Mouse (Mus musculus) E14TG2a.4 (cell line): ENCODE measurements at regions not wholly inside any gene's neighbourhood (a gene's known extent, or its start where the extent isn't known, plus 50 kb on each side); places are given as distances from the start of the nearest gene placed in this dataset.

Source experiments
- H3K27me3 ChIP-seq: 2 replicates; pipeline ENCODE4 v1.6.1; 2014; ENCODE audit warnings: low read length, control low read depth; ENCODE audit not compliant: insufficient read depth
- H3K36me3 ChIP-seq: 2 replicates; pipeline ENCODE4 v1.6.1; 2014; ENCODE audit warnings: low read length, control low read depth; ENCODE audit not compliant: insufficient read depth
- H3K4me1 ChIP-seq: replicated peaks from 2 replicates; pipeline ENCODE4 v1.6.1; 2014; ENCODE audit warnings: low read depth, low read length, control low read depth
- H3K4me3 ChIP-seq: replicated peaks from 2 replicates; pipeline ENCODE4 v1.5.1; 2014; ENCODE audit warnings: mild to moderate bottlenecking, low read length
- H3K9me3 ChIP-seq: 2 replicates; pipeline ENCODE4 v1.6.1; 2014; ENCODE audit warnings: low read length, control low read depth
- CTCF ChIP-seq: conservative IDR thresholded peaks from 2 replicates; pipeline ENCODE4 v1.5.1; 2014; ENCODE audit warnings: low read length
- NANOG ChIP-seq: IDR thresholded peaks from 2 replicates; pipeline ENCODE4 v1.6.1; 2014; ENCODE audit warnings: borderline replicate concordance, low read length, mixed read lengths
- POU5F1 ChIP-seq: IDR thresholded peaks from 2 replicates; pipeline ENCODE4 v1.6.1; 2014; ENCODE audit warnings: low read length, borderline replicate concordance

DNA sequence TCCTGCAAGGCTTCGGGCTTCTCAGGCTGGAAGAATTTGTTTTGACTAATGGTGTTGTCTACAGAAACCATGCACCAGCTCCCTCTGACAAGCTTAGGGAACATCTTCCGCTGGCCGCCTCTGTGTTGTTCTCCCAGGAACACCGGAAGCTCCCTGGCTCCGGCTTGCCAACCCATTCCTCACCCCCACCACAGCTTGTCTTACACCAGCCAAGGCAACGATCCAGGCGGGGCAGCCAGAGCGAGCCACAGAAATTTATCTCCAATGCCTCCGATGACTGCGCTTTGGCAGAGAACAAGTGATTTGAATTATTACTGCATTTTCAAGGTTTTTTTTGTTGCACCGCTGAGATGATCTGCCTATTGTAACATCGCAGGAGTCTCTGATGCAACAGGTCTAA is 151.0 kb downstream of the Cdh26 start:
- H3K4me3 ChIP-seq, result no peak overlapping the region
- H3K4me1 ChIP-seq, result peaks cover 16% of the 10 kb centered on the region; the same call in 1 of the 2 replicates
- peaks cover 15% of the 10 kb centered on the region; the same call in 1 of the 2 replicates for H3K27me3 ChIP-seq
- H3K36me3 ChIP-seq, result no peaks in the 10 kb centered on the region
- peaks cover 17% of the 10 kb centered on the region for H3K9me3 ChIP-seq
- TF ChIP-seq NANOG (no peak), CTCF (no peak), POU5F1 (no peak)

GRCm38 (mm10) chr2:178584970-178585566 is 154.7 kb downstream of the Cdh26 start:
- no peak for TF ChIP-seq CTCF
- TF ChIP-seq POU5F1, result no peak
- TF ChIP-seq NANOG, result no peak
- H3K36me3 ChIP-seq, result no peaks in the 10 kb centered on the region
- H3K27me3 ChIP-seq, result peaks cover 10% of the 10 kb centered on the region; the same call in 1 of the 2 replicates
- H3K4me3 ChIP-seq, result no peak overlapping the region
- peaks cover 3% of the 10 kb centered on the region; the same call in 1 of the 2 replicates for H3K9me3 ChIP-seq
- H3K4me1 ChIP-seq, result peaks cover 16% of the 10 kb centered on the region; the same call in 1 of the 2 replicates

- no peaks in the 10 kb centered on the region for H3K36me3 ChIP-seq
- H3K4me3 ChIP-seq, result no peak overlapping the region
- H3K9me3 ChIP-seq, result peaks cover 3% of the 10 kb centered on the region; the same call in 1 of the 2 replicates
- TF ChIP-seq NANOG (no peak), CTCF (no peak)
- peaks cover 3% of the 10 kb centered on the region; the same call in 1 of the 2 replicates for H3K27me3 ChIP-seq
- peaks cover 2% of the 10 kb centered on the region; the same call in 1 of the 2 replicates for H3K4me1 ChIP-seq
Observed at GRCm38 (mm10) chr2:178587134-178587636, 156.9 kb downstream of the Cdh26 start.

DNA sequence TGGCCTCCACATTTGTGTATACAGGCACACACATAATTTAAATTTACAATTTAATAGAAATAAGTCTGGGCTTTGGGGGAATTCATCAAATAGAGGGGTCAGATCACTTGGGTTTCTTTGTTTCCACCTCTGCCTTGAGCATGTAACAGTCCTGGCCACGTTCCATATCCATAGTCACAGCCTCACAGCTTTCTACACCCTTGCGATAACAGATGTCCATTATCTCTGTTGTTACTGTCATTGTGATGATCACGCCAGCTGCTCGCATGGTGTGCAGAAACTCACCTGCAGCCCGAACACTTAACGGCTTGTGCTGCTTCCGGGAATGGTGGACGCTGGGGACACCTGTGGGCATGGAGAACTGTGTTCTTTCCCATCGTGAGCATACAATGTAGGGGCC is 163.4 kb downstream of the Cdh26 start:
- H3K9me3 ChIP-seq, result peaks cover 6% of the 10 kb centered on the region
- peak overlapping the region; percentile 50 for H3K4me3 ChIP-seq
- H3K36me3 ChIP-seq, result no peaks in the 10 kb centered on the region
- TF ChIP-seq CTCF, result no peak
- TF ChIP-seq NANOG, result no peak
- peaks cover 47% of the 10 kb centered on the region for H3K4me1 ChIP-seq
- H3K27me3 ChIP-seq, result 0 out of 2 replicates have a peak, but pooled peaks cover 2% of the 10 kb centered on the region

DNA sequence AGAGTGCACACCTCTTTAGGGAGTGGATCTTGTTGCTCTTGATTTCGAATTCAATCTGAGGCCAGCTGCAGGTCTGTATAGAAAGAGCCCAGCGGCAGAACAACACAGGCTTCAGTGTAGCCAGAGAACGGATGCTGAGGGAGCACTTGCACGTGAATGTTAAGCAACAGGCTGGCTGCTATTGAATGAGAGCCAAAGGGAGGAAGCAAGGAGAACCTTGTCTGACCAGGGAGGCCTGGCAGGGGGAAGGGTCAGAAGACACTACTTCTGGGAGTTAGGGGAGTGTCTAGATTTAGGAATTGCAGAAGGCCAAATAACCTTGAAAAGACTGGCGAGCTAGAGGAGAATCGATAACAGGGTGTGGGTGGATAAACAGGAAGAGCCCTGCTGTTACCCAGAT is 163.8 kb downstream of the Cdh26 start:
- TF ChIP-seq NANOG (peak; percentile 32; the same call in 1 of the 2 replicates), POU5F1 (no peak)
- Histone ChIP-seq H3K9me3 (peaks cover 10% of the 10 kb centered on the region), H3K27me3 (0 out of 2 replicates have a peak, but pooled peaks cover 2% of the 10 kb centered on the region), H3K4me1 (peaks cover 50% of the 10 kb centered on the region), H3K4me3 (peak overlapping the region; percentile 50), H3K36me3 (no peaks in the 10 kb centered on the region)

DNA sequence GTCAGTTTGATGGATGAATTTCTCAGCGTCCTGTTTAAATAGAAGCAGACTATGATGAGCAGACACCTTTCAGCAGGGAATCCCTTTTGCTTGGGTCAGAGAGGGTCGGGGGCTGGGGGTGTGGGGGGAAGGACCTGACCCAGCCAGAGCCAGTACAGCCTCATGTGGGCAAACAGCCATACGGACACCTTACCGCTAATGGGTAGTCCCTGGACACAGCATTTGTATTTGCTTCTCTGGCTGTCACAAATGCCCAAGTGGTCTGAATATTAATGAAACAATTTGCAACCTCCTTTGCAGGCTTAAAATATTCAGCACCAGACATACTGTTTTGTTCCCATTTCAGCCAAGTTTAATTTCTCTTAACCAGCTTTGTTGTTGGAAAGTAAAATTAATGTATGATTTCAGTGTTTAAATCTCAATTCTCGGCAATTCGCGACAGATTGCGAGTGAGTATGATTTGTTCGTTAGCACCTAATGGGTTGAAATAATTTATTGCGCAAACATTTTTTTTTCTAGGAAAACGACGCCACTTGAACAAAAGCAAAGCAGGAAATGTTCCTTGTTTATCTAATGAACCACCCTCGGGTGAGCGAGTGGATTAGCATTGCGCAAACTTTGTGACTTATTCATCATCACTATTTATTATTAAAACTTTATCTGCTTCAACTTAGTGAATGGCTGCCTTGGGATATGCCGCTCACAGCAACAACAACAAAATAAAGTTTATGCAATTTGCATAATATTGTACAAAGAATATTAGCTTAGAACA is 166.2 kb downstream of the Cdh26 start:
- peaks cover 28% of the 10 kb centered on the region for H3K9me3 ChIP-seq
- 0 out of 2 replicates have a peak, but pooled peaks cover 2% of the 10 kb centered on the region for H3K27me3 ChIP-seq
- no peaks in the 10 kb centered on the region for H3K36me3 ChIP-seq
- no peak overlapping the region for H3K4me3 ChIP-seq
- peaks cover 50% of the 10 kb centered on the region for H3K4me1 ChIP-seq
- TF ChIP-seq NANOG (no peak), POU5F1 (no peak), CTCF (no peak)

GRCm38 (mm10) chr2:178597084-178597470 is 166.7 kb downstream of the Cdh26 start:
- Histone ChIP-seq H3K4me1 (peaks cover 50% of the 10 kb centered on the region), H3K36me3 (no peaks in the 10 kb centered on the region), H3K4me3 (no peak overlapping the region), H3K9me3 (peaks cover 31% of the 10 kb centered on the region), H3K27me3 (0 out of 2 replicates have a peak, but pooled peaks cover 2% of the 10 kb centered on the region)
- TF ChIP-seq CTCF (no peak), POU5F1 (no peak), NANOG (no peak)

GRCm38 (mm10) chr2:178598371-178598770 is 168.0 kb downstream of the Cdh26 start:
- peaks cover 37% of the 10 kb centered on the region for H3K9me3 ChIP-seq
- no peak overlapping the region for H3K4me3 ChIP-seq
- H3K27me3 ChIP-seq, result 0 out of 2 replicates have a peak, but pooled peaks cover 2% of the 10 kb centered on the region
- H3K36me3 ChIP-seq, result no peaks in the 10 kb centered on the region
- TF ChIP-seq CTCF, result no peak
- no peak for TF ChIP-seq NANOG
- no peak for TF ChIP-seq POU5F1
- peaks cover 51% of the 10 kb centered on the region for H3K4me1 ChIP-seq

- TF ChIP-seq POU5F1, result no peak
- TF ChIP-seq NANOG, result no peak
- no peak for TF ChIP-seq CTCF
- Histone ChIP-seq H3K9me3 (peaks cover 37% of the 10 kb centered on the region), H3K4me3 (no peak overlapping the region), H3K4me1 (peaks cover 52% of the 10 kb centered on the region), H3K36me3 (no peaks in the 10 kb centered on the region), H3K27me3 (0 out of 2 replicates have a peak, but pooled peaks cover 2% of the 10 kb centered on the region)
Observed at GRCm38 (mm10) chr2:178598836-178599235, 168.5 kb downstream of the Cdh26 start.
